Mouse (Mus musculus): ENCODE results near the gene Lgi1. TPM values are rescaled to one million over a fixed set of nuclear protein-coding genes. Genes with fewer than 3 reads are reported as not detected.

Gene Lgi1
- total and polyA plus RNA-seq, 2 experiments from 2014 or later = 16.5 to 20.3 TPM

GRCm38 (mm10) chr19:38245361-38246176 lies 18.8 kb upstream of the Lgi1 start:
- Histone ChIP-seq H3K9me3 (ENCODE audit: low read length) (no peaks in the 10 kb centered on the region), H3K4me1 (ENCODE audit: insufficient read depth, low read length) (peaks cover 8% of the 10 kb centered on the region; the same call in 1 of the 2 replicates), H3K27me3 (ENCODE audit: insufficient read depth, low read length) (no peaks in the 10 kb centered on the region), H3K36me3 (ENCODE audit: insufficient read depth, low read length) (no peaks in the 10 kb centered on the region), H3K4me3 (ENCODE audit: low read length) (no peak overlapping the region), H3K27ac (peak overlapping the region; percentile 41; the same call in 1 of the 2 replicates), H3K4me2 (ENCODE audit: low read depth, low read length) (no peak overlapping the region), H3K9ac (replicated peaks; ENCODE audit: low read length) (no peak overlapping the region)
- DNase-seq (ENCODE audit: low spot score) = peak; percentile 46
- TF ChIP-seq CTCF (IDR thresholded peaks at IDR 0.05; ENCODE audit: low read depth) = no peak
- WGBS = 41% methylated on average over 10 of the region's 10 CpGs
- ATAC-seq = no peak

- Histone ChIP-seq H3K9me3 (ENCODE audit: low read length) (no peaks in the 10 kb centered on the region), H3K9ac (replicated peaks; ENCODE audit: low read length) (no peak overlapping the region), H3K4me2 (ENCODE audit: low read depth, low read length) (no peak overlapping the region), H3K27ac (no peak overlapping the region; the same call in 1 of the 2 replicates), H3K27me3 (ENCODE audit: insufficient read depth, low read length) (no peaks in the 10 kb centered on the region), H3K4me3 (ENCODE audit: low read length) (no peak overlapping the region), H3K36me3 (ENCODE audit: insufficient read depth, low read length) (no peaks in the 10 kb centered on the region), H3K4me1 (ENCODE audit: insufficient read depth, low read length) (peaks cover 8% of the 10 kb centered on the region; the same call in 1 of the 2 replicates)
- no peak for DNase-seq (ENCODE audit: low spot score)
- 38% methylated on average over 7 of the region's 7 CpGs for WGBS
- no peak for TF ChIP-seq CTCF (IDR thresholded peaks at IDR 0.05; ENCODE audit: low read depth)
- no peak for ATAC-seq
Observed at GRCm38 (mm10) chr19:38246177-38246622, 18.1 kb upstream of the Lgi1 start.

GRCm38 (mm10) chr19:38249627-38250026 lies 14.7 kb upstream of the Lgi1 start:
- Histone ChIP-seq H3K27me3 (ENCODE audit: insufficient read depth, low read length) (no peaks in the 10 kb centered on the region), H3K9ac (replicated peaks; ENCODE audit: low read length) (no peak overlapping the region), H3K9me3 (ENCODE audit: low read length) (no peaks in the 10 kb centered on the region), H3K27ac (no peak overlapping the region), H3K4me3 (ENCODE audit: low read length) (no peak overlapping the region), H3K4me1 (ENCODE audit: insufficient read depth, low read length) (peaks cover 8% of the 10 kb centered on the region; the same call in 1 of the 2 replicates), H3K4me2 (ENCODE audit: low read depth, low read length) (no peak overlapping the region), H3K36me3 (ENCODE audit: insufficient read depth, low read length) (no peaks in the 10 kb centered on the region)
- no peak for DNase-seq (ENCODE audit: low spot score)
- 75% methylated on average over 8 of the region's 8 CpGs for WGBS
- TF ChIP-seq CTCF (IDR thresholded peaks at IDR 0.05; ENCODE audit: low read depth) = no peak
- ATAC-seq = no peak

- H3K27me3 ChIP-seq (ENCODE audit: insufficient read depth, low read length) = no peaks in the 10 kb centered on the region
- no peak overlapping the region for H3K27ac ChIP-seq
- no peaks in the 10 kb centered on the region for H3K36me3 ChIP-seq (ENCODE audit: insufficient read depth, low read length)
- H3K4me2 ChIP-seq (ENCODE audit: low read depth, low read length) = no peak overlapping the region
- peak; percentile 69 for TF ChIP-seq CTCF (IDR thresholded peaks at IDR 0.05; ENCODE audit: low read depth)
- no peak overlapping the region for H3K4me3 ChIP-seq (ENCODE audit: low read length)
- H3K9me3 ChIP-seq (ENCODE audit: low read length) = no peaks in the 10 kb centered on the region
- DNase-seq (ENCODE audit: low spot score) (peak; percentile 62), ATAC-seq (no peak; the same call in 1 of the 2 replicates)
- 63% methylated on average over 6 of the region's 6 CpGs for WGBS
- no peak overlapping the region for H3K9ac ChIP-seq (replicated peaks; ENCODE audit: low read length)
- no peaks in the 10 kb centered on the region for H3K4me1 ChIP-seq (ENCODE audit: insufficient read depth, low read length)
Observed at GRCm38 (mm10) chr19:38253796-38254195, 10.5 kb upstream of the Lgi1 start.

- H3K9ac ChIP-seq (replicated peaks; ENCODE audit: low read length) = no peak overlapping the region
- H3K27me3 ChIP-seq (ENCODE audit: insufficient read depth, low read length) = no peaks in the 10 kb centered on the region
- no peaks in the 10 kb centered on the region for H3K9me3 ChIP-seq (ENCODE audit: low read length)
- H3K27ac ChIP-seq = peak overlapping the region; percentile 45; the same call in 1 of the 2 replicates
- 63% methylated on average over 3 of the region's 3 CpGs for WGBS
- 0 out of 2 replicates have a peak overlapping the region, but pooled peaks have one; percentile 17 for H3K4me2 ChIP-seq (ENCODE audit: low read depth, low read length)
- no peak for TF ChIP-seq CTCF (IDR thresholded peaks at IDR 0.05; ENCODE audit: low read depth)
- no peak overlapping the region for H3K4me3 ChIP-seq (ENCODE audit: low read length)
- peak; percentile 59 for DNase-seq (ENCODE audit: low spot score)
- ATAC-seq = peak; percentile 69
- H3K4me1 ChIP-seq (ENCODE audit: insufficient read depth, low read length) = peaks cover 5% of the 10 kb centered on the region; the same call in 1 of the 2 replicates
- no peaks in the 10 kb centered on the region for H3K36me3 ChIP-seq (ENCODE audit: insufficient read depth, low read length)
Observed at GRCm38 (mm10) chr19:38258651-38259065, 5.7 kb upstream of the Lgi1 start.

GRCm38 (mm10) chr19:38259436-38259835 lies 4.9 kb upstream of the Lgi1 start:
- ATAC-seq = no peak; the same call in 1 of the 2 replicates

More at GRCm38 (mm10) chr19:38259436-38259835, 4.9 kb upstream of the Lgi1 start:
- Histone ChIP-seq H3K27me3 (ENCODE audit: insufficient read depth, low read length) (no peaks in the 10 kb centered on the region), H3K4me2 (ENCODE audit: low read depth, low read length) (no peak overlapping the region), H3K36me3 (ENCODE audit: insufficient read depth, low read length) (no peaks in the 10 kb centered on the region), H3K4me3 (ENCODE audit: low read length) (no peak overlapping the region), H3K9me3 (ENCODE audit: low read length) (no peaks in the 10 kb centered on the region), H3K9ac (replicated peaks; ENCODE audit: low read length) (no peak overlapping the region), H3K4me1 (ENCODE audit: insufficient read depth, low read length) (peaks cover 5% of the 10 kb centered on the region; the same call in 1 of the 2 replicates), H3K27ac (peak overlapping the region; percentile 45; the same call in 1 of the 2 replicates)
- DNase-seq (ENCODE audit: low spot score) = no peak
- 86% methylated on average over 3 of the region's 3 CpGs for WGBS
- no peak for TF ChIP-seq CTCF (IDR thresholded peaks at IDR 0.05; ENCODE audit: low read depth)
